Mouse (Mus musculus) G1E-ER4 (cell line): ENCODE measurements around the gene Crat. TPM values are rescaled to one million over a fixed set of nuclear protein-coding genes. Genes with fewer than 3 reads are reported as not detected.

Experiments used
- GATA1 ChIP-seq: IDR thresholded peaks from one replicate; pipeline ENCODE4 v1.8.0; 2012; ENCODE audit warnings: low read length, inconsistent platforms
- polyA plus RNA-seq: library from polyadenylated mRNA; stranded (reverse); fragments of >175 nt; gene quantifications from 2 replicates; pipeline ENCODE4 v1.2.3, GENCODE M21; 2012

Crat gene
- polyA plus RNA-seq, 1 experiment = 40.4 TPM

DNA sequence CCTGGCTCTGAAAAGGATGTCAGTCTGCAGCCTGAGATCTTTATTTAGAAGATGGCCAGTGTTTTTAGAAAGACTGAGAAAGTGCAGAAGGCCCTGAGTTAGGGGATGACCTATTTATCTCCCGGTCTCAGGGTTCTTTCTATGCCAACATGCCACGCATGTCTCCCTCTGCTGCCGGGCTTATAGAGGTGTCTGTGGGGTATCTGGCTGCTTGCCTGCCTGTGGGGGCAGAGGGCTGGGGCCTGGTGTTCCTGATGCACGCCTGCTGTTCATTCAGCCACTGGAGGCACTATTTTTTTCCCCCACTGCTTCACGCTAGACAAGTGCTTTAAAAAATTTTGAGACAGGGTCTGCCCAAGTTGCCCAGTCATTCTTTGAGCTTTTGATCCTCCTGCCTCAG is 49.4 kb downstream of the Crat start:
- TF ChIP-seq GATA1 = no peak

- TF ChIP-seq GATA1 = no peak
Measured at GRCm38 (mm10) chr2:30365281-30366069, 50.1 kb downstream of the Crat start.

- no peak for TF ChIP-seq GATA1
Measured at GRCm38 (mm10) chr2:30363773-30364650, 51.6 kb downstream of the Crat start, which contains the start of gene Miga2. Gene Miga2 (plus strand): TSS chr2:30364233.

- no peak for TF ChIP-seq GATA1
Measured at GRCm38 (mm10) chr2:30362865-30363264, 52.7 kb downstream of the Crat start.

GRCm38 (mm10) chr2:30360626-30361025 is 55.0 kb downstream of the Crat start:
- TF ChIP-seq GATA1 = no peak

- TF ChIP-seq GATA1 = no peak
Measured at GRCm38 (mm10) chr2:30358533-30359531, 56.8 kb downstream of the Crat start, which contains the start of gene Sh3glb2. Gene Sh3glb2 (minus strand): TSS chr2:30359337.

DNA sequence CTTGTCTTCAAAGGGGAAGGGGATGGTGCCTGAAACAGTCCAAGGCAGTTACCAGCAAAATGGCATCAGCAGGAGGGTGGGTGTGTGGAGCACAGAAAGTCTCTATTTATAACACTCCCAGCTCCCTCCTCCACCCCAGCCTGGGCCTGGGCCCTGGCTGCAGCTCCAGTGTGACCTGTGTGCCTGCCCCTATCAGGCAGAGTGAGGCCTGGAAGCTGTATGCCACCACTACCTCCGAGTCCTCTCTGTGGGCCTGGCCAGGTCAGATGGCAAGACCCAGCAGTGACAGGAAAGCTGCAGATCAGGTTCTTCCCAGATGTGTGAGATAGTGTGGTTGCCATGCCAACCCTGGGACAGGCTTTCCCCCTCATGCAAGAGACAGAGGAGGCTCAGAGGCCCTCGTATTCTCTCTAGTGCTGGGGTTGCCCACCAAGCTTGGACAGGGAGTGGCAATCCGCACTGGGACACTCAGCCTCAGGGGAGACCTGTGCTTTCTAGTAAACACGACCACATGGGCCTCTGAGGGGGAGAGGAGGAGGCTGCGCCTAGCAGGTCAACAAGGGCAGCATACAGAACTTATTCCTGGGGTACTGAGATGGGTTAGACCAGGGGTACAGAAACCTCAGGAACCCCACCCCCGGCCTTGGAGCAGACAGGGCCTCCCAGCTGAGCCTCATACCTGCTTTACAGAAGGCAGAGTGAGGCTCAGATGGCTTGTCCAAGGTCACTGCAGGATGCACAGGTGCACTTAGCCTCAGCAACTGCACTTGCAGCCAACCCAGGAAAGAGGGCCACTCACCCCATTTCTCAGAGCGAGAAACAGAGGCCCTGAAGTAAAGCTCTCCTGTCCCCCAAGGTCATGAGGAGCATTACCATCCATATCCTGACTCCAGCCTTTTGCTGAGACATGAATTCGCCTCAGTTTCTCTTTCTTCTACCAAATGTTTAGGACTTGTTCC is 57.8 kb downstream of the Crat start:
- no peak for TF ChIP-seq GATA1

DNA sequence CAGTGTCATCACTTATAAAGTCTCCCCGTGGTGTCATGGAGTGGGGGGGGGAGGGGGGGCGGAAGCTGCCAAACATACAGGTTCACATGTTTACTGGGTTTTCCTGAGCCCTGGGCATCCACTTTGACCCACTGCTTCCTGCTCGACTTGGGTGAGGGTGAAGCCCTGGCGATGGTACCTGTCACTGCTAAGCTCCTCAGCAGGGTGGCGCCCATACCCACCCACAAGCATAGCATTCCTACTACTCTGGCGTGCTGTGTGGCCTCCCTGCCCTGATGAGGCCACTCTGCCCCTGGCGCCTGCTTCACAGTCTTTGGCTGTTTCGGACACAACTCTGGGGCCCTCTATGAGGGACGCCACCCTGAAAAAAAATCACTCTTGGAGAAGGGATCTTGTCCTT is 58.7 kb downstream of the Crat start:
- no peak for TF ChIP-seq GATA1

DNA sequence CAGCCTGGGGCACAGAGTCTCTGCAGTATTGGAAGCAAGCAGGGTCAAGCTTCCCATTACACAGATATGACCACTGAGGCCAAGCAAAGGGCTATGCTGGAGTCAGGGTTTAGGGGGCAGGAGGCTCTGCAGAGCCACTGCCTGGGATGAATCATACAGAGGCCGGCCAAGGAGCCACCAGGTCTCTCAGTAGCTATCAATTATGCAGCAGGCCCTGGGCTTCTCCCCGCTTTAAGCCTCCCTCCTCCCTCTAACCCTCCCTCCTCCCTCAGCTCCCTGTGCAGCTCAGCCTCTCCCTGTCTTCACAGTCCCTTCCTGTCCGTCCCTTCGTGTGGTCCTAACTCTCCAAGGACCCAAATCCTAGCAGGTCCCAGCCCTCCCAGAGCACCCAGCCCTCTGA is 59.3 kb downstream of the Crat start:
- no peak for TF ChIP-seq GATA1

DNA sequence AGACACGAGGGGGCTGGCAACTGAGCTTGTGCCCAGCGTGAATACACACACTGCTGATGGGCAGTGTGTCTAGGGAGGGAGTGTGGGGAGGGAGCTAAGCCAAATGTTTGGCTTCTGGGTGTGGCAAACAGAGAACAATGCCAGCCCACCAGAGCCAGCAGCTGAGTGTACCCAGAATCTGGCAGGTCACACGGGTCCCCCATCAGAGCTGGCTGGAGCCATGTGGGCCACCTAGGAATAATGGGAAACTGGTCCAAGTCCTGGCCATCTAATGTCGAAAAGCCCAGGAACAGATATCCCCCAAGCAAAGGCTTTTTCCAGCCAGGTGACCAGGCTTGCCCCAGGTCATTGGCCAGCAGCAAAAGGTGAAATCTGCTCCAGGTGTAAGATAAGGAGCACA is 59.8 kb downstream of the Crat start:
- no peak for TF ChIP-seq GATA1

DNA sequence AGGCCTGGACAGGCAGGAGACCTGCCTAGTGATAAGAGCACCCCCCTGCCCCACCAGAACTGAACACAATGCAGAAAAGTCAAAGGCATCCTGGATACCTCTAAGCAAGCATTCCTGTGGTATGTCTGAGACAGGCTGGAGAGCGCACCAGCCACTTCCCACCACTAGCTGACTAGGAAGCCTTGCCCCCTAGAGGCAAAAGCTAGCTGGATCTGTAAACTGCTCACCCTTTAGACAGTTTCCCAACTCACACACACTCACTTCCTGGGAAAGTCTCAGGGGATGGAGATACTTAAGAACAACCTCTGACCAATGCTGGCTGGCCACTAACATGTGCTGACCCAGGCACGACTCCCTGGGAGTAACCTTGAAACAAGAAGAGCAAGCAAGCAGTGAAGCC is 64.5 kb downstream of the Crat start:
- TF ChIP-seq GATA1 = no peak

Other genes starting within 250 kb of the Crat start
- 53.8 and 67.9 TPM in 2 replicates for gene Endog, start 244.3 kb downstream of the Crat start, polyA plus RNA-seq
- gene Spout1, start 237.4 kb downstream of the Crat start, polyA plus RNA-seq = 50.7 and 54.1 TPM in 2 replicates
- 4.8 and 16.9 TPM in 2 replicates for gene Kyat1, start 210.0 kb downstream of the Crat start, polyA plus RNA-seq
- gene Lrrc8a, start 178.1 kb downstream of the Crat start, polyA plus RNA-seq = 3.8 and 6.4 TPM in 2 replicates
- 0.53 and 2.0 TPM in 2 replicates for gene Gm28035, start 175.2 kb downstream of the Crat start, polyA plus RNA-seq
- gene Phyhd1, start 149.6 kb downstream of the Crat start, polyA plus RNA-seq = 0.10 and 0.15 TPM in 2 replicates
- gene Gm28038, start 134.8 kb downstream of the Crat start, polyA plus RNA-seq = not detected in 2 replicates
- gene Dolk, start 129.5 kb downstream of the Crat start, polyA plus RNA-seq = 5.8 and 8.4 TPM in 2 replicates
- 108 and 109 TPM in 2 replicates for gene Nup188, start 129.4 kb downstream of the Crat start, polyA plus RNA-seq
- gene Sh3glb2, start 56.5 kb downstream of the Crat start, polyA plus RNA-seq = 38.7 and 40.7 TPM in 2 replicates
- gene Miga2, start 51.6 kb downstream of the Crat start, polyA plus RNA-seq = 16.3 and 17.9 TPM in 2 replicates
- 24.4 and 31.5 TPM in 2 replicates for gene Dolpp1, start 23.6 kb downstream of the Crat start, polyA plus RNA-seq
- 1,075 and 1,193 TPM in 2 replicates for gene Ptpa, start 226 bp upstream of the Crat start, polyA plus RNA-seq
- not detected in 2 replicates for gene Ier5l, start 58.4 kb upstream of the Crat start, polyA plus RNA-seq
- gene Cstad, start 179.2 kb upstream of the Crat start, polyA plus RNA-seq = 0.16 and 0.21 TPM in 2 replicates